Mouse (Mus musculus) kidney, postnatal 25 days (tissue): ENCODE data around the gene Ankrd42.

ENCODE experiments used
- DNase-seq, 2 experiments: peaks; one replicate each; pipeline ENCODE4 v3.0.0; 2021; ENCODE audit warnings: mixed read lengths in 2 of 2

Ankrd42 gene

DNA sequence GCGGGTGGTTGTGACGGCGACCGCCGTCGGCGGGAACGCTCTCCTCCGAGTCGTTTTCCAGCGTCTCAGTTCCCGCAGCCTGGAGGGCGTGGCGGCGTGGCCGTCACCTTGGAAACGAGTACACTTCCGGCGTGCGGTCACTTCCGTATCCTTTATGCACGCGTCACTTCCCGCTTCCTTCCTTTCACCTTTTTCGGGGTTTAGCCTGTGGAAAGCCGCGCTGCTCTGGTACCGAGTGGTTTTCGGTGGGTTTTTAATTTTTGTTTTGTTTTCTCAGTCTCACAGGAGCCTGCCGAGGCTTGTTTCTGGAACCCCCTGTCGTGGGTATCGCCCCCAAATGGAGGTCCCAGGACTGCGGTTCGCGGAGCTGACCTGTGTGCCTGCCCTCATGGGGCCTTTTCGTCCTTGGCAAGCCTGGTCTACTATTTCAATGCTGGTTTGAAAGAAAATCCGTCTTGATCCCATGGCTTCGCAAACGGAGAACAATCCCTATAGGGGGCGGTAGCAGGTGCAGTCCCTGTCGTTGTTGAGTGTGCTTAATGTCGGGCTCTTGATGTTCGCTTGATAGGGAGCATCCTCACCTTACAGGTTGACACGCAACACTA, at the start of gene Ankrd42:
Gene Ankrd42, minus strand, starts transcription at position 122 of the 605 bp plus-strand sequence.
- peak; percentile 95 for DNase-seq

DNA sequence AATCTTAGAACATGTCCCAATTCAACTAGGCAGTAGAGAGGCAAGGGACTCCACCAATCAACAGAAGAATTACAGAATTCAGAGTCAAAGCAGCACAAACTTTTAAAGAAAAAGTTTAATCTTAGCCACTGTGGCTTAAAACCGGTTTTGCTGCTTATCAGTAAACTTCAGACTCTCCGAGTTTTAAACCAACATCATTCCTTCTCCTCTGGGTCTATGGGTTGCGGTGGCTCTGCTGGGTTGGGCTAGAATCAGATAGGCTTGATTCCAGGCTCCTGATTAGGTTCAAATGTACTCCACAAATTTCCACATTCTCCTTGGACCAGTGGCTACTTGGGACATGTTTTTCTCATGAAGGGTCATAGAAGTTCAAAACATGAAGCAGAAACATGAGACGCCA, 40.4 kb upstream of the Ankrd42 start:
- no peak for DNase-seq

DNA sequence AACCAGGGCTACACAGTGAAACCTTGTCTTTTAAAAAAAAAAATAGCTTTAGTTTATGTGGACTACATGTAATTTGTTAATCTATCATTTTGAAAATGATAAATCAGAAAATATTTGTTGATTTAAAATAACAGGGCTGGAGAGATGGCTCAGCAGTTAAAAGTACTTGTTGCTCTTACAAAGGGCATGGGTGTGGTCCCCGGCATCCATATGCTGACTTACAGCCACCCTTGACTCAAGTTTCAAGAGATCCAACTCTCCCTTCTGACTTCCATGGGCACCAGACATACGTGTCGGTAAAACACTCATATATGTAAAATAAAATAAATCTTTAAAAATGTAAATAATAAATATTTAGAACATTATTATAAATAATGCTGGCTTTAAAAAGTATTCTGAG, 38.2 kb upstream of the Ankrd42 start:
- no peak for DNase-seq

DNA sequence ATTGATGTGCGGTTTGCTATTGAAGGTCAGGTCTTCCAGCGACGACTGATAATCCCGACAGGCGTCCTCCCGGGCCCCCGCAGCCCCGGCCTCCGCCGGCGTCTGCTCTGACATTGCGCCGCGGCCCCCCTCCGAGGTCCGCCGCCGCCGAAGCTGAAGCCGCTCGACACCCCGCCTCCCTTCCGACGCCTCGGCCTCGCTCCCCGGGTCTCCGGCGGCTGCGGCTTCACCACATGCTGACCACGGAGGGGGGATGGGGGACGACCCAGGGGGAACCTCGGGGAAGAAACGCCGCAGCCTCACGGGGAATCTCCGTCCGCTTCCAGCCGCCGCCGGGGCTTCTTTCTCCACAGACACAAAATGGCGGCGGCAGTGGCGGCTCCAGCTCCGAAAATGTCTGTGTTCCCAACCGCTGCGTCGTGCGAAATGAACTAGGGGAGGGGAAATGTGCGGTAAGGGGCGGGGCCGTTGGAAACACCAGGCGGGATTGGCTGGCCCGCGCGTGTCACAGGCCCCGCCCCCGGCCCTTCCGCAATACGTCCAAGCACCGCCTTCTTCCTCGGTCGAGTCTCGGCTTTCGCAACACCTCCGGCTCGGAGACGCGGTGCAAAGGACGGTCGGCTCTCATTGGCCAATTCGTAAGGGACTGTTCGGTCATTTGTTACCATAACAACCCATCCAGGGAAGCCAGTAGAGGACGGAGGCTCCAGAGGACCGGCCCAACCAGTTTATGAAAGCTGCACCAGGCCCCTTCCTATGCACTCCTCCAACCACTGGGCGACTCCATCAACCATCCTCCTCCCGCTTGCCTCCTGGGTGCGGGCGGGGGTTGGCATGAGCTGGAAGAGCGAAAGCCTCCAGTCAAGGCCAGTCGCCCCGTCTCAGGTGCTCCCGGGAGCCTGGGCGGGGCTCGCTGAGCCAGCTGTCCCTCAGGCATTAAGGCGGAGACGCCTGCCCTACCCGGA, 32.8 kb upstream of the Ankrd42 start, which contains the start of gene Pcf11:
Gene Pcf11, minus strand, starts transcription at position 428 of the 965 bp plus-strand sequence.
- peak; percentile 99 for DNase-seq

DNA sequence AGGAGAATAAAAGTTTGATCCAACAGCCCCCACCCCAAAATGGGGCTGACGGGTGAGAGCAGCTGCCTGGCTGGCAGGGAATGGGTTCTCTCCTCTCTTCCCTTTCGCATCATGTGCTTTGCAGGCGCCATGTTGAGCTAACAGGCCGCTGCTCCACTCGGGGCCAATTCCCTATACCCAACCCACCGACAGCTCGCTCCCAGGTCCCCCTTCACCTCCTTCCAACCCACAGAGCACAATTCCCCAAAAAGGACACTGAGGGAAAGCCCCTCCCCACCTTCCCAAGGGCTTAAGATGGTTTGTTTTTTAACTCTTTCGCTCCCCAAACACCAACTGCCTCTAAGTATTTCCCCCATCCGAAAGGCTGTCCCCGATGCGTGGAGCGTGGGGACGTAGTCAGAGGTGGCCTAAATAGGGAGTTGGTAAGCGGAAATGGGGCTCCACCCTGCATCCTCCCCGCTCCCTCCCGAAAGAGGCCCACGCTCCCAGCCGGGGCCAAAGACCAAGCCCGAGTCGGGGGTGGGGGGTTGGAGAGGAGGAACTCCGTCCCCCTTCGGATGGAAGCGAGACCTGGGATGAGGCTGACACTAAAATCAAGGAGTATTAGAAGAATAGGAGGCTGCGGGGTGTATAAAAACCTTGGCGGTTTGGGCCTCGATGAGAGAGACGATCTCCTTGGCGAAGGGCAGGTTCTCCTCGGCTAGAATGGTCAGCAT, 32.0 kb upstream of the Ankrd42 start:
- DNase-seq: peak; percentile 55 to 74

DNA sequence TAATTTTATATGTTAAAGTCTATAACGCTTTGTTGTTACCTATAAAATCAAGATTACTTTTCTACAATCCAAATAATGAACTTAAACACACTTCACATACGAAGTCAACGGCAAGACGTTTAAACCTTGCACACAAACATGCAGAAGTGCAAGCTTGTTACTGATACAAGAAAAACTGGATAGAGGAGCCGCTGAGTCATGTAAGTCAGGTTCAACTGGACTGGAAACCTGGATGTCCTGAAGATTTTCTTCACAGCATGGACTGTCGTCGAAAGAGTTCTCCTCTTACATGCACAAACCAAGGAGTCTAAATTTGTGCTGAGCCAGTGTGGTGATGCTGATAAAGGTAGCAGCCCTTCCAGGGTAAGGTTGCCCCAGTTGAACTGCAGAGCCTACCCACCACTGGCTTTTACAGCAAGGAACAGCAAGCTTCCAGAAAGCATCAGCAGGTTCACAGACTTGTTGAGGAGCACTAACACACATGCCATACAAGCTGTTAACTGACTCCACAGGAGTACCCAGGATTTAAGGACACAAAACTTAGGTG, 29.4 kb upstream of the Ankrd42 start:
- DNase-seq: no peak

- no peak for DNase-seq
Measured at GRCm38 (mm10) chr7:92658050-92658449, 21.1 kb upstream of the Ankrd42 start.

GRCm38 (mm10) chr7:92656386-92656785, 19.4 kb upstream of the Ankrd42 start:
- no peak for DNase-seq

- DNase-seq: no peak
Measured at GRCm38 (mm10) chr7:92653329-92653728, 16.4 kb upstream of the Ankrd42 start.

- DNase-seq: no peak
Measured at GRCm38 (mm10) chr7:92647790-92648189, 10.8 kb upstream of the Ankrd42 start.

DNA sequence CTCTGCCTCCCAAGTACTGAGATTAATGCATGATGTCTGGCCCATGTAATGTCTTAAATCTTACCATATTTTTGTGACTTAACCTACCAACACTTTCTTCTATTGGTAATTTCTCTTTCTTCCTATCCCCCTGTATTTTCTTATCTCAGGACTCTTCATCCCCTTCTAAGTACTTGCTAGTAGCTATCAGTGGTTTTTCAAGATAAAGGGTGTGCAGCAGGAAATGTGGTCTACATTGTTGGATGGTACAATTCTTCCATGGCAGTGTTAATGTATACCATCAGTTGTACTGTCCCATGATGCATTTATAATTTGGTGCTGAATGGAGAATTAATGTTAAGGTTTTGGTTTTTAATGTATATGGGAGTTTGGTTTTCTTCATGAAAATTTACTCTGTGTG, 5.4 kb upstream of the Ankrd42 start:
- no peak for DNase-seq

- DNase-seq: no peak
Measured at GRCm38 (mm10) chr7:92638050-92638449, 1.1 kb upstream of the Ankrd42 start.

GRCm38 (mm10) chr7:92636295-92637011, 489 bp downstream of the Ankrd42 start:
- no peak for DNase-seq

GRCm38 (mm10) chr7:92630167-92630566, 6.8 kb downstream of the Ankrd42 start:
- peak in 1 of 2 experiments; percentile 39 for DNase-seq

DNA sequence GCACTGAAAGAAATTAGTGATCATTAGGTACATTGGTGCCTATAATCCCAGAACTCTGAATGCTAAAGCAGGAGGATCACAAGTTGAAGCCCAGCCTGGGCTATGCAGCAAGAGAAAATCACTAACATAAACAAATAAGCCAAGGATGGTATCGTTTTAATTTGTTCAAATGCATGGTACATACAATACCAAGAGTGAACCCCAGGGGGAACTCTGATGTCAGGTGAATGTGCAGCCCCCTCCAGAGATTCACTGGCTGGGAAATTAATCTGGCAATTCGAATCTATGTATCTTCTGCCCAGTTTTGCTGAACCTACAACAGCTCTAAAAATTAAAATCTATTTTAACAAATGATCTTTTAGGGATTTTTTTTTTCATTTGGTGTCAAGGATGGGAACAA, 12.5 kb downstream of the Ankrd42 start:
- DNase-seq: no peak

DNA sequence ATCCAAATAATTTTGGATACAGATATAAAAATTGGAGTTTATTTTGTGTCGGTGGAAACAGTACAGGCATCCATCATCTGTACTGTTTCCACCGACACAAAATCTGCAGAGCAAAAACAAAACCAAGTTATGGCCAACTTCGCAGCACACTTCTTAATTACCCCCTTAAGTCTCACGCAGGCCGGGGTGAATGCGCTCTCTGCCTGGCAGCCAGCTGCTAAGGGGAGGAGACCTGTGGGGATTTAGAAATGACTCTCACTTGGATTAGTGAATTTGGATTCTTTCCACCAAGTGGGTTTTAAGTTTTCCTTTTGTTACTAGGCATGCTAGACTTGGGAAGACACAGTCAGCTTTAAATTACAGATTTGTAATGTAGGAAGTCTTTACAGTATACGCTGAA, 26.1 kb downstream of the Ankrd42 start:
- no peak for DNase-seq

GRCm38 (mm10) chr7:92604961-92605360, 32.0 kb downstream of the Ankrd42 start:
- DNase-seq: no peak

- DNase-seq: no peak
Measured at GRCm38 (mm10) chr7:92590842-92591241, 46.1 kb downstream of the Ankrd42 start.

GRCm38 (mm10) chr7:92589986-92590385, 47.0 kb downstream of the Ankrd42 start:
- DNase-seq: no peak

DNA sequence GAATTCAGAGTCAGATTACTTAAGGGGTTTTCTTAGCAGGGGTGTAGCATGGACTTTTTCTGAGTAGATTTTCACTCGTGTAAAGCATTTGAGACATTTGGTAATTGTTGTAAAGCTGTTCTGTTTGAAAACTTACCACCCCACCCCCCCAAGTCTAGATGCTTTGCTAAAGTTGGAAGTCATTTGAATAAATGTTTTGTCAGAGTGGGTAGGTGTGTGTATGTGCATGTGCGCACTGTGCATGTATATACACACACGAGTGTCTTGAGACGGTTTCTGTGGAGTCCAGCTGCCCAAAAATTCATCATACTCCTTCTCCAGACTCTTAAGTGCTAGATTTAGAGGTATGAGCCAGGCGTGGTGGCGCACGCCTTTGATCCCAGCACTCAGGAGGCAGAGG, 53.4 kb downstream of the Ankrd42 start:
- DNase-seq: no peak

DNA sequence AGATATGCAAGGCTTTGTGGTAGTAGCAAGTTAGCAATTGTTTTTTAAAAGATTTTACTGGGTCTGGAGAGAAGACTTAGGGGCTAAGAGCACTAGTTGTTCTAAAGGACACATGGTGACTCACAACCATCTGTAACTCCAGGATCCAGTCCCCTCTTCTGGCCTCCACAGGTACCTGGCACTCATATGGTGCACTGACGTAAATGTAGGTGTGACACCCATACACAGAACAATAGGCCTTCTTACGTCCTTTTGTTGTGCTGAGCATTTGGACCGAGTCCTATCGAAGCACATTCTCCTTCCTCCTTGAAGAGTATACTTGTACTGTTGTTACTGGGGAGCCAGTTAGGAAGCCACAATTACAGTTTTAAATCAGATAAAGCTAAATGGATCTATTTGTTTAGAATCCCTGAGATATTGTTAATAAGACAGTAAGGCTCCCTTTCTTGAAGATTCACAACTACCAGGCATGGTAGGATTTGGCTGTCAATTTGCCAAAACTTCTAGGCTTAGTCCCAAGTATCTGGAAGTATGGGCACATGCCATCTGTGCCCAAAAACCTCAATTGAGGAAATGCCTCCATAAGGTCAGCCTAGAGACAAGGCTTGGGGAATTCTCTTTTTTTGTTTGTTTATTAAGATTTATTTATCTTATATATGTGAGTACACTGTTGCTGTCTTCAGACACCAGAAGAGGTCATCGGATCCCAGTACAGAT, 56.3 kb downstream of the Ankrd42 start:
- DNase-seq: no peak

DNA sequence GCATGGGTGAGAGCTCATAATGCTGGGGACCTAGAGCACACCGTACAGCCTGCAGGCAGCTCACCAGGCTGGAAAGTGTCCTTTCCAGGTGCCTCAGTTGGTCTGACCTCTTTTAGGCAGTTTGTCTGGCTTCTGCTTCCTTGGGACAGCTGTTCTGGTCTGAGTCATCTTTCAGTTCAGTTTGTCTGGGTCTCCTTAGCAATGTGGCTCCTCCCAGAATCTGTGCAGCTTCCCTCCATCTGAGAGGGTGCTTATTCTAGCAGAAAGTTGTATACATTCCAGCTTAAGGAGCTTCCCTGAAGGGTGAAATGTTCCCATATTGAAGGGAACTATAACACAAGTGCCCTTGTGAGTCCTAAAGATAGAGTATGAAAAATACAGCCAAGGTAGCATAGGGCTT, 70.2 kb downstream of the Ankrd42 start:
- DNase-seq: no peak
